Mouse (Mus musculus) regulatory T cell (primary cell): ENCODE data around the gene Opn3.

Experiments
- in situ Hi-C: fragments of 300-600 bp; cut with MboI, MseI; formaldehyde crosslinking; loops from one replicate; pipeline ENCODE4 v1.15.1; 2025; ENCODE audit warnings: high pct_unique_total_duplicates

Gene Opn3

DNA sequence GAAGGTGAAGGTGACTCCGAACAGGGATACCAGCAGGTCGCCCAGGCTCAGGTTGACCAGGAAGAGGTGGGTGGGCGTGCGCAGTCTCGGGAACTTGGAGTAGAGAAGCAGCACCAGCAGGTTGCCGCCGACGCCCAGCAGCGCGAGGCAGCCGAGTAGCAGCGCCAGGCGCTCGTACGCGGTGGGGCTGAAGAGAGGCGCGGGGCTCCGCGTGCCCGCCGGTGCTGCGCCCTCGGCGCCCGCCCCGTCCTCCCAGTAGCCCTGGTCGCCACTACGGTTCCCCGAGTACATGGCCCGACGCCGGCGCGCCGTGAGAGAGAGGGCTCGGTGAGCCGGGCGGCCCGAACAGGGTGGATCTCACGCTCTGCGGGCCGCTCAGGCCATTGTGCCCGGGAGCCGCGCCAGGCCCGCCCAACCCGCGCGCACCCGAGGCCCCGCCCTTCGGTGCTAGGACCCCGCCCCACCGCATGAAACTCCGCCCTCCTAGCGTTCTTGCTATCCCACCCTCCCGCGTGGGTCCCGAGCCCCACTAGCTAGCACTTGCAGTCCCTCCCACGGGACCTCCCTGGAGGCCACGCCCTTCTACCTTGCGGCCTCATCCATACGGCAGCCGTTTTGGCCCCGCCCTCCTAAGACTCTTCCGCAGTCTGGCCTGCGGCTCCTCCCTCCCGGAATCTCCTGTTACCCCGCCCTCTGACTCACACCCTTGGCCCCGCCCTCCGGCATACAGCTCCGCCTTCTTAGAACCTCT is at the start of gene Opn3, which contains the start of gene Chml:
Opn3 (minus strand) TSS at position 531 of the 751 bp plus-strand sequence.
Chml (minus strand) TSS at position 656 of the 751 bp plus-strand sequence.
- in situ Hi-C loops, result loop anchor here (5.0 to 25.0 kb wide), 2 partner anchors 60 to 1770 kb away; no protein-coding TSS in a partner anchor

DNA sequence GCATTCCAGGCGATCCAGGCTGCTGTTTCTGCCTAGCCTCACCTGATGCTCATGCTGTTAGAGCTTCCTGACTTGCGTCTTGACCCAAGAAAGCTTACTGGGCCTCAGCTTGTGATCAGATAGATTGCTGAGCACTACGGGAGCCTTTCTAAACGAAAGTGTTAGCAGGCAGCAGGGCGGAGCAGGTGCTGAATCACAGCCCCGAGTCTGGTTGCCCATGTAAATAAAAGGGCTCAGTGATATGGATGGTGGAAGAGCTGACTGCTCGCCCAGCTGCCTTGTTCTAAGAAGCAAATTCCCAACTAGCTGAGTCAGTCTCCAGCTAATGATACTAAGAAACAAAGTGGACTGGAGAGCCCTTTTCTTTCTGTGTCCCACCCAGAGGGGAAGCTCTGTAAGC is 33.2 kb upstream of the Opn3 start:
- in situ Hi-C loops, result no loop called here

DNA sequence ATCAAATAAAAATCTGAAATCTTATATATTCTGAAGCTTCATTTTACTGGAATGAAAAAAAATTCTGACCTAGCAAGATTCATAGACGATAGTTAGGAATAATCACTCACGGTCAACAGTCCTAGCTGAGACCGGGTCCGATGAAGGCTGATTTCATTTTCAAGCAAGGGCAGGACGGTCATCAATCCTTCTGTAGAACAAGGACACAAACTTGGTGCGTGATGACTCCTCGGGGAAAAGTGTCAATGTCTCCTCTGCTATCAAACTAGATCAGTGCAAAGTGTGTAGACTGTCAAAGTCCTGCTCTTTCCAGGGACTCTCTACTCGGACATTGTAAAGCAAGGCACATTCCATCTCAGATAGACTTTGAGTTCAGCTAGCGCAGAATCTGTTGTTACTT is 24.3 kb upstream of the Opn3 start:
- in situ Hi-C loops, result no loop called here

DNA sequence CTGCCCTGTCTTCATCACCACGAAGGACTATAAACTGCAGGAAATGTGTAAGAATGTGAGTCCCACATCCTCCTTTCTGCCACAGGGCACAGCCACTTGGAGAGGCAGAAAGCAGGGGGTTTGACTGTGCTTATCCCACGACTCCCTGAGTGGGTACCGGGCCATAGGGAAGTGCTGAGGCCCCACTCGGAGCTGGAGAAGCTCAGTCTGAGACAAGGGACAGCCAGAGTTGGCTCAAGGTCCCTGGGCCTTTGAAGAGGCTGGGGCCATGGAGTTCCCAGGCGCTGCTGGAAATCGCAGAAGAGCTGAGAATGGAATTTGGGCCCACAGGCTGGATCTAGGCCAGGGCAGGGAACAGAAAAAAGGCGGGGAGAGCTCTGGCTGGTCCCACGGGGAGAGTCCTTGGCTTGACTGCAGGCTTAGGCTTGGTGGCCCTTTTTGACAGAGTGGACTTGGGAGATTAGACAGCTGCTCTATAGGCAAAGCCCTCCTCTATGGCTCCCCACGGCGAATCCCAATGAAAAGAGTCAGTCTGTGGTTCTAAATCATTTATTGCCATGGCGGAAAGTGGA is 19.8 kb upstream of the Opn3 start:
- in situ Hi-C loops, result no loop called here

DNA sequence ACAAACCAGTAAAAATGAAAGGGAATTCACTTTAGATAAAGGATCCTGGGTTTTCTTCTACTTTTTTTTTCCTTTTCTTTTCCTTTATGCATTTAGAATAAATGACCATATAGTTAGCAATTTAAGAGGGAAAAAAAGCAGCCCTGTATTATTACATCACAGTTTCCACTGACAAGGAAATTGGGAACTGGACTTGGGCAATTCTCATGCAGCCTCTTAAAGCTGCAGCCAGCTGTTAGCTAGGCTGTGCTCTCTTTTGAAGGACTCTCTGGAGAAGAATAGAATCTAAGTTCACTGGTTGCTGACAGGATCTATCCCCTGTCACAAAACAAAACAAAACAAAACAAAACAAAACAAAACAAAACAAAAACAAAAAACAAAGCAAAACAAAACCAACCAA is 15.4 kb upstream of the Opn3 start:
- in situ Hi-C loops, result loop anchor here (10.0 kb wide), 1 partner anchor 167 kb away; no protein-coding TSS in a partner anchor

DNA sequence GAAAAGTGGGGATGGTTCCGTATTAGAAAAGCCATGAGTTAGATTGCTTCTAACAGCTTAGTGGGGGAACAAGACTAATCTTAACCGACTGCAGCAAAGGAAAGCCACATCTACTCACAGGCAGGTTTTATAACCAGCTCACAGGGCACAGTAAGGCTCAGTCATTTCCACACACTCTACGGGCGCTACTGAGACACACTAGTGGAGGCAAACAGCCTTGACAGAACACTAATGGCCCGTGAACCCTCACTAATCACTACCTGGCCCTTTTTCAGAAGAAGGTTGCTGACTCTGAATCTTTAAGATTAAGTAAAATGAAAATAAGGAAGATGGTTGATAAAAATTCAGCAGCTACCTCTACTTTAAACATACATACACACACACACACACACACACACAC is 15.0 kb upstream of the Opn3 start:
- in situ Hi-C loops, result loop anchor here (10.0 kb wide), 1 partner anchor 167 kb away; no protein-coding TSS in a partner anchor

DNA sequence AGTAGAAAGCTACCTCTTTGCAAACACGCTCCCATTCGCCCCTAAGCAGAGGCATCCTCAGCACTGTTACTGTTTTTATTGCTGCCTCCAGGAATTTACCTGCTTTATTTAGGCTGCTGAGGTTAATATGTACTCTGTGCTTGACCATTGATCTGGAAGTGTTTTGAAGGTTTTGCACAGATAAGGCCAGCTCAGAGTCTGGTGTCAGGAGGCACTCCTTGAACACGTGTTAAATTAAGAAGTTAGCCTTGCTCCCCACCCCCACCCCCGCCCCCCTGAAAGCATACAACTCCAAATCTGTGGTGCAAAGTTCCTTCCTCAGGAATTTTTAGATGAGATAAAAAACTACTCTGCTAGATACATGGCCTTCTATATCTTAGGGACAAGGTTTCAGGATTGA is 8.6 kb upstream of the Opn3 start:
- in situ Hi-C loops, result loop anchor here (10.0 kb wide), 1 partner anchor 174 kb away; no protein-coding TSS in a partner anchor

DNA sequence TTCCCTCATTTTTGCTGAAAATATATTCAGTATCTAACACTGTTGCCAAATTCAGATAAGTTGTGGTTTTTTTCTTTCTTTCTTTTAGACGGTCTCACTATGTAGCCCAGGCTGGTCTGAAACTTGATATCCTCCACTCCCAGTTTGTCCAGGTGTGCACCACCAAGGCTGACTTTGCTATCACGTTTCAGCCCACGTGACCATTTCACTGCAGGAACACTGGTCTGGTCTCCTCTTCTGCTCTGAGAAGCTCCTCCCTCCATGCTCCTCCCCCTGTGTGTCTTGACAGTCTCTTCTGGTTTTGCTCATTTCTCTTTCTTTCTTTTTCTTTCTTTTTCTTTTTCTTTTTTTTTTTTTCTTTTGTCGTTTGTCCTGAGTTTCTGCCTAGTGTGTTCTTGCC is 7.2 kb upstream of the Opn3 start:
- in situ Hi-C loops, result loop anchor here (10.0 to 25.0 kb wide), 2 partner anchors 175 to 1763 kb away; no protein-coding TSS in a partner anchor

DNA sequence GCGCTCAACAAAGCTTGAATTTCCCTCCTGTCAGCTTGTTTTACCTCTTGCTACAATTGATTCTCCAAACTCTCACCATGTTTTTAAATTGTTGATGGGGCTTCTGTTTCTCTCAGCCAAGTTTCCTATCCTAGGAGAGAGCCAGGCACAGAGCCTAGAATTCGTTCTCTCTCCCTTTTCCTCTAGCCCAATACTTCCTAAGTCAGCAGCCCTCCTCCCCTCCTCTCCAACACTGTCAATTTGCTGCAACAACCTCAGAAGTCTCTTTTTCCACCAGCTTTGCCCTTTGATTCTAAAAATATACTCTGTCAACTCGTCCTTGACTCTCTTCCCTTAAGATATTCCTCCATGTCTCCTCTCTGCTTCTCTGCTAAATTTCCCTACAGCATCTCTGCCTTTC is 6.8 kb upstream of the Opn3 start:
- in situ Hi-C loops, result loop anchor here (25.0 kb wide), 1 partner anchor 1763 kb away; no protein-coding TSS in a partner anchor

DNA sequence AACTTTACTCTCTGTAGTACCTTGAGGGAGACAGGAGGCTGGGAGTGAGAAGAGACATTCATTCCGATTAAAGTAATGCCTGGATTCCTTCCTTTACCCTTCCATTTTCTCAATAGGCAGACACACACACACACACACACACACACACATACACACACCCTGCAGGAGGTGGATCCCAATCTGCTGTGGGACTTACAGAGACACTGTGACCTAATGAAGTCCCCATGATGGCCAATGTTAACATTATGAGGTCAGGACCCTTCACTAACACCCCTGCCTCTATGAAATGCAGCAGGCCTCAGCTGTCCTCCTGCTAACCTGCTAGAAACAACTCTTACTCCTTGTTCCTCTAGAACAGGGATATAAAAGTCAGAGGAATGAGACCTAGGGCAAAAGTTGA is 5.7 kb upstream of the Opn3 start, which contains the start of gene Wdr64:
Wdr64 (plus strand) TSS at position 301 of the 400 bp plus-strand sequence.
- in situ Hi-C loops, result loop anchor here (25.0 kb wide), 1 partner anchor 1764 kb away; no protein-coding TSS in a partner anchor

DNA sequence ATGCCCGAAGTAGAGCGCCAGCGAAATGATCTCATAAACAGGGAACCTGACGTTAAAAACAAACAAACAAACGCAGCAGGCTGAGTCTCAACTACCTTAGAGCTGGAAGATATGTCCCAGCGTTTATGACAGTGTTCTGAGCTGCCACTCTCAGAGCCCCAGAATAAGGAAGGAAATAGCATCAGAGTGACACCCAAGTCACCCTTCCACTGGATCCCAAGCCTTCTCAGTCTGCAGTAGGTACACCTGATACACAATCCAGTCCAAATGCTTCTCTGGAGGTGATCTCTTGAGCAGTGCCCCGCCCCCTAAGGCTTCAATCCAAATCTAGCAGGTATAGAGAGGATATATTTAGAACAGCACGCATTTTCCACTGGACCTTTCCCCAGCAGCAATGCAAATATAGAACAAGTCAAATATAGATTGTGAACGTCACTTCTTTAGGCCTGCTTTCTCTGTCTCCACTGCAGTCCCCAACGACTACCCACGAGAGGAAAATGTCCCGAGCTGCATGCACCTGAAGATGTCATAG is 919 bp upstream of the Opn3 start:
- in situ Hi-C loops, result loop anchor here (5.0 to 25.0 kb wide), 2 partner anchors 61 to 1769 kb away; no protein-coding TSS in a partner anchor

DNA sequence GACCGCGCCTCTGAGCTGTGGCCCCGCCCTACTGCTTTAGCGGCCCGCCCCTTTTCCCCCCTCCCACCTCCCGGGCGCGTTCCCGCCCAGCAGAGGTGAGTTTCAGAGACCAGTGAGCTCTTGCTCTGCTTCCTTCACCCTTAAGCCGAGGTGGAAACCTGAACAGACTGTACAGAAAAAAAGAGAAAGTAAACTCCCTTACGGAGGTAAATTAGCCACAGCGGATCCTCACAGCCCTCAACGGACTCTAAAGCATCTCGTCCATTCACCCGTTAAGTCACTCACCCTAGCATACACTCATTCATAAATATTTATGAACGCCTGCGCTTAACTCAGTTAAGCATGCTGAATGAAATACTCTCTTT is 403 bp upstream of the Opn3 start:
- in situ Hi-C loops, result loop anchor here (5.0 to 25.0 kb wide), 2 partner anchors 61 to 1769 kb away; no protein-coding TSS in a partner anchor

DNA sequence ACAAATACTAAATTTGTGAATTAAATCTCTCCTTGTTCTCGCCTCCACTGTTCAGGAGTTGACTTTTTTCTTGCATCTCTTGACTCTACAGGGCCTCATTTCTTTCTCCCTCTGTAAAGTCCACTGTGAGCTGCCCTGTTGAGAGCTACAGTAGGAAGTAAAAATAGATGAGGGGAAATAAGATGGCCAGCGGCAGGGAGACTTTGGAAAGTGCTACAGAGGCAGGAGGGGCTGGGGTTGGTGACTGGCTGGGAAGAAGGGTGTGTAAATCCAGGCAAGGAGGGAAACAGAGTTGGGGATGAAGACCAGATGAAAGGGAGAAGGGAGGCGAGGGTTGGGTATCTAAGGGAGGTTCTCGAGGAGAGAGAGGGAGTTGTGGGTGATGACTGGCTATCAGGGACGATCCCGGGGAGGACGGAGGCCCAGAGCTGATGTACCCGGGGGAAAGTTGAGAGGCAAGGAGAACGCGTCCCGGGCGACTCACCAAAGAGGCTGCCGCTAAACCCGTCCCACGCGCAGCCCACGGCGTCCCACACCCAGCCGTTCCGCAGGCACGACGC is 810 bp downstream of the Opn3 start:
- in situ Hi-C loops, result loop anchor here (5.0 to 25.0 kb wide), 2 partner anchors 59 to 1771 kb away; no protein-coding TSS in a partner anchor

DNA sequence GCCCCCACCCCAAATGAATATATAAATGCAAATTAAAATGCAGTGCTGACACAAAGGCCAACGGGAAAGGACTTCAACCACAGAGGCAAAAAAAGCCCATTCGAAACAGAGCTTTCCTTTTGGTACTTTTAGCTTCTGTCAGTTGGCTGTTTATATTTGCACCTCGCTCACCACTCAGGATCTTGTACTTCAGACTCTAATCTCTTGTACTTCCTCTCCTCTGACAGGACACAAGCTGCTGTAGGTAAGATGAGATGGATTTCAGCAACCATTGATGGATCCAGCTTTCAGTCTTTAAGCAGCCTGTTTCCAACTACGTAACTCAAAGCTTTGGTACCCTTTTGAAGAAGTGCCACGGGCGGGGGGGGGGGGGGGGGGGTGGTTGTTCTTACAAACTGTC is 11.6 kb downstream of the Opn3 start:
- in situ Hi-C loops, result loop anchor here (25.0 kb wide), 1 partner anchor 1781 kb away; no protein-coding TSS in a partner anchor

DNA sequence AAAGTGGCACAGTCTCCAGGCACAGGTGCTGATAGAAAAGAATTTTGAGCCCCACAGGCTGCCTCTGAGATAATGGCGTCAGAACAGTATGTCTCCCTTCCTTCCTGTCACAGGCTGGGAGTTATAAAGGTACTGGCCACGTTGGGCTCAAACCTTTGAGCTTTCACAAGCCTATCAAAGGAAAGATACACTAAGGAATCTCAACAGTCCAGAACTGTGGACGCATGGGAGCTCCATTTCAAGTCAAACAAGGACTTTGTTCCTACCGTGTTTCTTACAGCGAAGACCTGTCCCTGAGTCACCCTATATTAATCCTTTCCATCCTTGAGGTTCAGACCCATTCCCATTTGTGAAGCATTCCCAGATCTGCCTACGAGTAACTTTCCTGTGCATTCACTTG is 15.1 kb downstream of the Opn3 start:
- in situ Hi-C loops, result loop anchor here (25.0 kb wide), 1 partner anchor 1785 kb away; no protein-coding TSS in a partner anchor

DNA sequence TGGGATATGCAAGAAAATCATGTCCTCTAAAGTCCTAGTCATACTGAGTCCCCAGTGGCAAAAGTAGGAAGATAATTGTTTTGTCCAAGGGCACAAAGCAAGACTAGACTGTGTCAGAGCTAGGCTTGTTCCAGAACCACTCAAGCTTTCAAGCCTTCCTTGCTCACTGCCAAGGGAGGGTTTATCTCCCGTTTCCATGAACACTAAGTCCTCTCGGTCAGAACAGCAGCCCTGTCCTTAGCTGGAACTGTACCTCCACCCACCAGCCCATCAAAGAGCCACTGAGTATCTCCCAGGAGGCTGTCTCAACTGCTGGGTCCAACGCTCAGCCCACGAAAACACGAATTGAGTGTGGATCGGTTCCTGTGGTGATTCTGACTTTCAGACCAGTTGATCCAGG is 17.5 kb downstream of the Opn3 start:
- in situ Hi-C loops, result loop anchor here (25.0 kb wide), 1 partner anchor 1787 kb away; no protein-coding TSS in a partner anchor

DNA sequence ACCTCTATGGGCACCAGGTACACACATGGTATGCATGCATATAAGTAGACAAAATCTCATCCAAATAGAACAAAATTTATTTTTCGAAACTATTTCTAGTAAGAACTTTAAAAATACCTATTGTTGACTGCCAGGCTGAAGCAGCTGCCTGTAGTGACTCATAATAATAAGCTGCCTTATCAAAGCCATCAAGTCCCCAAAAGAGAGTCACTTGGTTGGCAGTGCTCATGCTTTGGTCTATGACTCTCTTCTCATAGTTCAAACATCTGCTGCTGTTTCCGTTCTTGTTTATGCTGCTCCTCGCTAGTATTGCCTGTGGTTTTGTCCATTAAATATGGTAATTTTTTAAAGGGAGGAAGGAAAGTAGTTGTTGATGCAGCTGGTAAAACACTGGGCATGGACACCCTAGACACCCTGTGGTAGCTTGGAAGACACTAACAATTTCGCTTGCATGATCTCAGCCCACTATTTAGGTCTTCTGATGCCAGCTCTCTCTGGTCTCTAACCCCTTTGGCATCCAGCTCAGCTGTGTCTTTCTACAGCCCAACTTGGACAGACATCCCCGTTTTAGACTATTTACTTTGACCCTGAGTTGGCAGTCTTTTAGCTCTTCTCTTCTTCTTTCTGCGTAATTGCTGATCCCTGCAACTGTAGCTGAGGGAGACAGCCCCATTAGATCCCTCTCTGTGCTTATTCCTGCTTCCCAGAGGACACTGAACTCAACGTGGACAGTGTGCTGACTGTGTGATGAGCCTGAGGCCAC is 18.8 kb downstream of the Opn3 start:
- in situ Hi-C loops, result no loop called here

DNA sequence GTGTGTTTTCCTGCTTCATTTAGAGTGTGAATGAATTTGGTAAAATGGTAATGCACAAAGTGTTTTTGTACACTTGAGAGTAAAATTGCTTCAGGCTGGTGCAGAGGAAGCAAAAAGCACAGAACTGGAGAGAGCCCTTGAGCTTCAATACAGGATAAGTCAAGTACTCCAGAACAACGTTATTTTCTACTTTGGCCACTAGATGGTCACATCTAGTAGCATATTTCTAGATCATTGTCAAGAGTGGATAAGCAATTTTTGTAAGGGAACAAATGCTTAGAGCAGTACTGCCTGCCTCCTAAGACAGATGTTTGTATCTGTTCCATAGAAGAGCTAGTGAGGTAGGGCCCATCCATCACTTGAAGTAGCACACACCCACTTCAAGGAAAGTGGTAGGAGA is 20.9 kb downstream of the Opn3 start:
- in situ Hi-C loops, result no loop called here

DNA sequence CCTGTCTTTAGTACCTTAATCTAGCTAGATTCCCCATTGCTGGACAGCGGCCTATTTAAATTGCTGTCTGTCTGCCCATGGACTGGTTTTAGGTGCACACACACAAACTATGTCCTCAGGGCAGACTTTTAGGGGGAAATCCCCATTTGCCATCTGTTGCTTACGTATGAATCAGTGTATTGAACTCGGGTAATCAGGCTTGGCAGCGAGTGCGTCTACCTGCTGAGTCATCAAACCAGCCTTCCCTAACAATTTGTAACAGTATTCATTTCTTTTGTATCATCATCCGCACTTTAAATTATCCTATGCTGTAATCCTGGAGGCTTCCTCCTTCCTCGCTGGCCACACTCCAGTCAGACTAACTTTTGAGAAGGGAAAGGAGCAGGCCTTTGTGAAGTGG is 22.5 kb downstream of the Opn3 start:
- in situ Hi-C loops, result no loop called here

DNA sequence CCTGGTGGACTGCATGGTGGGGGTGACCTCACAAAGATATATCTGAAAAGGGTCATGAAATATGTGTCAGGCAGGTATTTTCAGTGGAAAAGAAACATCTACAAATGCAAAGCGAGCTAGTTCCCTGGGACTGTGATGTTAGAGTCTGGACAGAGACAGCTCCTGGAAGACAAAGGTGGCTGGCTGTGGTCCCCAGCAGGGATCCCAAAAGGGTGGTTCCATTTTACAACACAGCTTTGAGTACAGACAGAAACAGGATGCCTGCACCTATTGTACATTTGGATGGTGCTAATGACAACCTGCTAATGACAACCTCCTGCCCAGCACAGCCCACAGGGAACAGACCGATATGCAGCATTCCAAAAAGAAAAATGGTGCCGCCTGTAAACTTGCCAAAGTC is 23.1 kb downstream of the Opn3 start:
- in situ Hi-C loops, result no loop called here
